Mouse (Mus musculus) intestine, postnatal 0 days (tissue): ENCODE results near the gene Rarb. TPM values are rescaled to one million over a fixed set of nuclear protein-coding genes. Genes with fewer than 3 reads are reported as not detected.
A peak's percentile ranks its signal among the peaks of the same experiment; 100 is the strongest.

ENCODE experiments used
- ATAC-seq: fragments of 200-750 bp; cut with Nextera tagmentation; 2 replicates; pipeline ENCODE4 v1.8.0; 2017; ENCODE audit warnings: mild to moderate bottlenecking, moderate TSS enrichment, moderate library complexity
- H3K27ac ChIP-seq: fragments of 300-500 bp; sonication (generic); 2 replicates; pipeline ENCODE4 v1.5.1; 2014; ENCODE audit warnings: mild to moderate bottlenecking, low read depth, low read length, moderate library complexity
- H3K27me3 ChIP-seq: fragments of 300-500 bp; sonication (generic); replicated peaks from 2 replicates; pipeline ENCODE4 v1.6.1; 2014; ENCODE audit warnings: low read length, mixed read lengths; ENCODE audit not compliant: control insufficient read depth, insufficient read depth
- H3K36me3 ChIP-seq: fragments of 300-500 bp; sonication (generic); 2 replicates; pipeline ENCODE4 v1.6.1; 2014; ENCODE audit warnings: mild to moderate bottlenecking, moderate library complexity; ENCODE audit not compliant: control insufficient read depth, insufficient read depth
- H3K4me1 ChIP-seq: fragments of 300-500 bp; sonication (generic); replicated peaks from 2 replicates; pipeline ENCODE4 v1.6.1; 2014; ENCODE audit warnings: antibody characterized with exemption, low read length, mixed read lengths; ENCODE audit not compliant: control insufficient read depth, insufficient read depth
- H3K4me2 ChIP-seq: fragments of 300-500 bp; sonication (generic); replicated peaks from 2 replicates; pipeline ENCODE4 v1.6.1; 2014; ENCODE audit warnings: low read depth, mild to moderate bottlenecking, moderate library complexity
- H3K4me3 ChIP-seq: fragments of 300-500 bp; sonication (generic); 2 replicates; pipeline ENCODE4 v1.5.1; 2014; ENCODE audit warnings: low read depth, low read length
- H3K9ac ChIP-seq: fragments of 300-500 bp; sonication (generic); 2 replicates; pipeline ENCODE4 v1.6.1; 2014; ENCODE audit warnings: mild to moderate bottlenecking, low read depth, low read length
- H3K9me3 ChIP-seq: fragments of 300-500 bp; sonication (generic); 2 replicates; pipeline ENCODE4 v1.6.1; 2016; ENCODE audit warnings: mixed run types; ENCODE audit not compliant: control insufficient read depth
- CTCF ChIP-seq: sonication (generic); IDR thresholded peaks from 2 replicates; pipeline ENCODE4 v1.5.1; 2016; ENCODE audit warnings: low read depth, mild to moderate bottlenecking, control low read depth, antibody characterized with exemption, moderate library complexity
- WGBS: fragments of 180-500 bp; shearing (Covaris S2); extraction: QIAGEN DNeasy Blood & Tissue Kit; methylation state at CpG from one replicate; pipeline ENCODE4 v1.1.7; 2014; 5-methylcytosine and 5-hydroxymethylcytosine counted together
- polyA plus RNA-seq: library from polyadenylated mRNA; unstranded; fragments of >200 nt; fragmentation: Nextera tagmentation; extraction: Ambion mirVana; gene quantifications from 2 replicates; pipeline ENCODE4 v1.2.1, GENCODE M21; 2015

The Rarb gene
- polyA plus RNA-seq, 1 experiment from 2014 or later = 2.4 TPM

- H3K36me3 ChIP-seq = no peaks in the 10 kb centered on the region
- no peak overlapping the region for H3K27ac ChIP-seq
- no peaks in the 10 kb centered on the region for H3K4me1 ChIP-seq
- no peak overlapping the region for H3K4me3 ChIP-seq
- no peak overlapping the region for H3K9ac ChIP-seq
- no peak for TF ChIP-seq CTCF
- H3K9me3 ChIP-seq = no peaks in the 10 kb centered on the region
- no peaks in the 10 kb centered on the region for H3K27me3 ChIP-seq
- no peak for ATAC-seq
- 60% methylated on average over 4 of the region's 4 CpGs for WGBS
- no peak overlapping the region for H3K4me2 ChIP-seq
Observed at GRCm38 (mm10) chr14:16537433-16537832, 281.5 kb downstream of the Rarb start.

DNA sequence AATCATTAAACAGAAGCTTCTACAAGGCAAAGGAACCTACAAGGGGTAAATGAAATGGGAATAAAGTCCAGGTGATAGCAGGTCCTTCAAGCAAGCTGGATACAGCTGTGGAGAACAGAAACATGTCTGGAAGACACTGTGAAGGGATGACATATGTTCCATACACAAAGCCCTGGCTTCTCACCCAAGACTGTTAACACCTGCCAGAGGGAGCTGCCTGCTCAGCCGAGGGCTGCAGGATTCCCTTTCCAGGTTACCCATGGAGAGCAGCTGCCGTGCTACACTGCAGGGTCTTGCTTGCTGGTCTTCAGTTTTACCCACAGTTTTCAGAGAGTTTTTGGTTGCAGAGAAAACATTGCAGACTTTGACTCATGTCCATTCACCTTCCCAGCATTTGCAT is 290.3 kb downstream of the Rarb start:
- WGBS = 74% methylated on average over 2 of the region's 2 CpGs
- TF ChIP-seq CTCF = no peak
- no peak for ATAC-seq
- no peak overlapping the region for H3K4me2 ChIP-seq
- H3K4me1 ChIP-seq = no peaks in the 10 kb centered on the region
- no peak overlapping the region for H3K9ac ChIP-seq
- H3K4me3 ChIP-seq = no peak overlapping the region
- H3K27ac ChIP-seq = no peak overlapping the region
- no peaks in the 10 kb centered on the region for H3K27me3 ChIP-seq
- no peaks in the 10 kb centered on the region for H3K9me3 ChIP-seq
- H3K36me3 ChIP-seq = no peaks in the 10 kb centered on the region

DNA sequence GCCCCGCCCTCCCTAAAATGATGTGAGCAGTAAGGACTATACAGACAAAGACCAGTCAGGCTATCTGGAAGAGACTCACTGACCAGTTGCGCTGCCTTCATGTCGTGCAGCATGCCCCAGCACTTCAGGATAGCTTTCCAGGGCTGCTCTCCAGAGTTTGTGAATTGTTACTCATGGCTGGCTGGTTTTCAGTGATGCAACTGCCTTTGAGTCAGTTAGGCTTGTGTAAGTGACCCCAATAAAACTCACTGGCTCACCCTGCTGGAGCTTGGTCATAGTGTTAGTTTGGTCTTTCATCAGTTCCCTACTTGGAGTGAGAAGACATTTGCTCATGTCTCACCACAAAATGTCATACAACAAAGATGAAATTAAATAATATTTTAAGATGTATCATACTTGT is 292.8 kb downstream of the Rarb start:
- Histone ChIP-seq H3K9me3 (no peaks in the 10 kb centered on the region), H3K27me3 (no peaks in the 10 kb centered on the region), H3K36me3 (no peaks in the 10 kb centered on the region), H3K9ac (no peak overlapping the region), H3K4me3 (no peak overlapping the region), H3K4me2 (no peak overlapping the region), H3K4me1 (no peaks in the 10 kb centered on the region), H3K27ac (no peak overlapping the region)
- peak; percentile 44 for TF ChIP-seq CTCF
- WGBS = 91% methylated on average over 3 of the region's 3 CpGs
- no peak for ATAC-seq

DNA sequence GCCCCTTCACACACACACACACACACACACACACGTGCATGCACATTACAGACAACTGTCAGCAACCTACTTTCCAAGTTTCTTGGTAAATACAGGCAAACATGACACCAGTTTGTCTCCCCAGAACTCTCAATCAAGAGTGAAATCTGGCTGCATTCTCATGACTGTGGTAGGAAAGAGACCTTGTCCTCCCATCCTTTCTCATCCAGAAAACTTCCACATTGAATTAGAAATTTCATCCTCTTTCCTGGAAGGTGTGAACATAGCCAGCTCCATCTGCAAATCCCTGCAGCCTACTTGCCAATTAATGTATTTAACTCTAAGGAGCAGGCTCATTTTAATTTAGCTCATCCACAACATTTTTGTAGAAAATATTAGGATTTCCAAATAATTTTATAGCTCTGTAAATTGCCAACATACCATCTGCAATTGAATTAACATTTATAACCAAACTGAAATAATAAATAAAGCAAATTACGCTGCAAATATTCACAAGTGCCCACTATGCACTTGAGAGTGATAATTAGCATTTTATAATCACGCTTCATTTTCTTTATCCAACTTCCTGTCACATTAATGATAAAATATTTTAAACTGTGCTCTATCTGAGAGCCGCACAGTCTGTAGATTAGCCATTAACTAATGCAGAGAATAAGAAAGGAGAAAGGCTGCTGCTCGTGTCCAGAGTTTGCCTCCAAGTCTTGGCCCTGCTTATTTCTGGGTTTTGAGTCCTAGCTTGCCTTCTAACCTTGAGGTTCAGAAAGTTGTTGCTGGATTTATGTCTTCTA is 293.6 kb downstream of the Rarb start:
- H3K36me3 ChIP-seq = no peaks in the 10 kb centered on the region
- H3K4me2 ChIP-seq = no peak overlapping the region
- H3K4me3 ChIP-seq = no peak overlapping the region
- 64% methylated on average over 5 of the region's 5 CpGs for WGBS
- ATAC-seq = no peak
- H3K4me1 ChIP-seq = no peaks in the 10 kb centered on the region
- no peak overlapping the region for H3K9ac ChIP-seq
- H3K27ac ChIP-seq = no peak overlapping the region
- H3K27me3 ChIP-seq = no peaks in the 10 kb centered on the region
- H3K9me3 ChIP-seq = no peaks in the 10 kb centered on the region
- no peak for TF ChIP-seq CTCF

GRCm38 (mm10) chr14:16522852-16523251 is 296.1 kb downstream of the Rarb start:
- Histone ChIP-seq H3K9ac (no peak overlapping the region), H3K27me3 (no peaks in the 10 kb centered on the region), H3K27ac (no peak overlapping the region), H3K9me3 (no peaks in the 10 kb centered on the region), H3K4me3 (no peak overlapping the region), H3K36me3 (no peaks in the 10 kb centered on the region), H3K4me1 (no peaks in the 10 kb centered on the region), H3K4me2 (no peak overlapping the region)
- 92% methylated on average over 3 of the region's 3 CpGs for WGBS
- TF ChIP-seq CTCF = no peak
- ATAC-seq = no peak

DNA sequence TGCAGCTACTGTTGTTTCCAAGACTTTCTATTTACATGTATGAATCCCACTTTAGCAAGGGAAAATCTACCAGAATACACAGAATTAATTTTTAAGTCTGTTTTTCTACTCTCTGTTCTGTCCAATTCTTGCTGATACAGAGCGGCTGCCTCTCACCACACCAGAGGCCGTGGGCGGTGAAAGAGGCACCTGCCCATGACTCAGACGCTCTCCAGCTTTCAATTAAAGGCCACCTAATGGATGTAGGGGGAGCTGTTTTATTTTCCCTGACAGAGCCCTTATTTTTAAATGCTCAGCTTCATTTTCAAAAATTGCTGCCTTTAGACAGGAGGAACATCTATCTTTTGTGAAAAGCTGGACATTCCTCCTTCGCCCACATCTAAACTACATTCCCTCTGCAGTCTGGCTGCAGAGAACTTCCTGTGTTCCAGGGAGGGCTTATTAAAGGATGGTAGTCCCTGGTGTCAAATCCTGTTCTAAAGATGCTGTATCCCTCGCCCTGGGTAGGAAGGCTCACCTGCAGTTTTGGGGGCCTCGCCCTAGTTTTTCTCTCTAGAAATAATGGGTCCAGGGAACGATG is 299.3 kb downstream of the Rarb start:
- ATAC-seq = no peak
- Histone ChIP-seq H3K27ac (no peak overlapping the region), H3K36me3 (no peaks in the 10 kb centered on the region), H3K9me3 (no peaks in the 10 kb centered on the region), H3K9ac (no peak overlapping the region), H3K4me1 (no peaks in the 10 kb centered on the region), H3K4me3 (no peak overlapping the region), H3K4me2 (no peak overlapping the region), H3K27me3 (no peaks in the 10 kb centered on the region)
- TF ChIP-seq CTCF = no peak
- WGBS = 75% methylated on average over 8 of the region's 8 CpGs
